Mouse (Mus musculus): ENCODE measurements around the gene Fndc8. TPM values are rescaled to one million over a fixed set of nuclear protein-coding genes. Genes with fewer than 3 reads are reported as not detected.

Gene Fndc8
- total RNA-seq (2015) (not detected in 2 replicates), total RNA-seq (2017) (not detected in 2 replicates)

- no peak for ATAC-seq (replicated peaks; ENCODE audit: poor library complexity)
Observed at GRCm38 (mm10) chr11:82891936-82892335, at the start of gene Fndc8. Gene Fndc8, plus strand, starts transcription at chr11:82892124.

GRCm38 (mm10) chr11:82844771-82845414 lies 47.0 kb upstream of the Fndc8 start:
- ATAC-seq (replicated peaks; ENCODE audit: poor library complexity), result no peak

- ATAC-seq (replicated peaks; ENCODE audit: poor library complexity), result peak; percentile 72
Observed at GRCm38 (mm10) chr11:82845415-82846078, 46.4 kb upstream of the Fndc8 start.

- peak; percentile 43 for ATAC-seq (replicated peaks; ENCODE audit: poor library complexity)
Observed at GRCm38 (mm10) chr11:82846079-82846436, 45.9 kb upstream of the Fndc8 start.

GRCm38 (mm10) chr11:82846938-82847337 lies 45.0 kb upstream of the Fndc8 start:
- no peak for ATAC-seq (replicated peaks; ENCODE audit: poor library complexity)

- ATAC-seq (replicated peaks; ENCODE audit: poor library complexity), result peak; percentile 76
Observed at GRCm38 (mm10) chr11:82847571-82848000, 44.3 kb upstream of the Fndc8 start.

- ATAC-seq (replicated peaks; ENCODE audit: poor library complexity), result no peak
Observed at GRCm38 (mm10) chr11:82850259-82850658, 41.7 kb upstream of the Fndc8 start.

GRCm38 (mm10) chr11:82852115-82852514 lies 39.8 kb upstream of the Fndc8 start:
- ATAC-seq (replicated peaks; ENCODE audit: poor library complexity), result no peak

- no peak for ATAC-seq (replicated peaks; ENCODE audit: poor library complexity)
Observed at GRCm38 (mm10) chr11:82852540-82852939, 39.4 kb upstream of the Fndc8 start.

GRCm38 (mm10) chr11:82852958-82853357 lies 39.0 kb upstream of the Fndc8 start:
- ATAC-seq (replicated peaks; ENCODE audit: poor library complexity), result no peak

- ATAC-seq (replicated peaks; ENCODE audit: poor library complexity), result no peak
Observed at GRCm38 (mm10) chr11:82854111-82854510, 37.8 kb upstream of the Fndc8 start.

GRCm38 (mm10) chr11:82855327-82855973 lies 36.5 kb upstream of the Fndc8 start:
- peak; percentile 94 for ATAC-seq (replicated peaks; ENCODE audit: poor library complexity)

- ATAC-seq (replicated peaks; ENCODE audit: poor library complexity), result no peak
Observed at GRCm38 (mm10) chr11:82856032-82856431, 35.9 kb upstream of the Fndc8 start.

- ATAC-seq (replicated peaks; ENCODE audit: poor library complexity), result no peak
Observed at GRCm38 (mm10) chr11:82857307-82857848, 34.5 kb upstream of the Fndc8 start.

- no peak for ATAC-seq (replicated peaks; ENCODE audit: poor library complexity)
Observed at GRCm38 (mm10) chr11:82860759-82861158, 31.2 kb upstream of the Fndc8 start.

GRCm38 (mm10) chr11:82861558-82861957 lies 30.4 kb upstream of the Fndc8 start:
- ATAC-seq (replicated peaks; ENCODE audit: poor library complexity), result 0 out of 2 replicates have a peak, but pooled peaks have one; percentile 12

GRCm38 (mm10) chr11:82862638-82863037 lies 29.3 kb upstream of the Fndc8 start:
- ATAC-seq (replicated peaks; ENCODE audit: poor library complexity), result no peak

GRCm38 (mm10) chr11:82863059-82863458 lies 28.9 kb upstream of the Fndc8 start:
- no peak for ATAC-seq (replicated peaks; ENCODE audit: poor library complexity)

GRCm38 (mm10) chr11:82863488-82863931 lies 28.4 kb upstream of the Fndc8 start:
- peak; percentile 41 for ATAC-seq (replicated peaks; ENCODE audit: poor library complexity)

GRCm38 (mm10) chr11:82865957-82866356 lies 26.0 kb upstream of the Fndc8 start:
- ATAC-seq (replicated peaks; ENCODE audit: poor library complexity), result no peak

- no peak for ATAC-seq (replicated peaks; ENCODE audit: poor library complexity)
Observed at GRCm38 (mm10) chr11:82866850-82867564, 24.9 kb upstream of the Fndc8 start.
